Mouse (Mus musculus) brown adipose tissue, adult 24 weeks (tissue): Measurements from ENCODE around the gene Aff1. TPM values are rescaled to one million over a fixed set of nuclear protein-coding genes. Genes with fewer than 3 reads are reported as not detected.

Experiments used
- H3K27ac ChIP-seq: fragments of 200-500 bp; replicated peaks from 2 replicates; pipeline ENCODE4 v1.5.1; 2012; ENCODE audit warnings: low read depth, mild to moderate bottlenecking, low read length
- H3K4me1 ChIP-seq: fragments of 200-500 bp; 2 replicates; pipeline ENCODE4 v1.6.1; 2012; ENCODE audit warnings: low read length, mixed read lengths; ENCODE audit not compliant: control insufficient read depth, insufficient read depth, insufficient read length
- H3K4me3 ChIP-seq: fragments of 200-500 bp; 2 replicates; pipeline ENCODE4 v1.5.1; 2012; ENCODE audit warnings: low read depth, mild to moderate bottlenecking, low read length, moderate library complexity; ENCODE audit not compliant: insufficient read depth
- polyA plus RNA-seq: library from polyadenylated mRNA; stranded (reverse); fragments of >200 nt; gene quantifications from 2 replicates; pipeline ENCODE4 v1.2.4, GENCODE M21; 2012; ENCODE audit not compliant: missing spikeins, insufficient read depth, insufficient read length

Gene Aff1
- polyA plus RNA-seq, 1 experiment, result 8.8 TPM

DNA sequence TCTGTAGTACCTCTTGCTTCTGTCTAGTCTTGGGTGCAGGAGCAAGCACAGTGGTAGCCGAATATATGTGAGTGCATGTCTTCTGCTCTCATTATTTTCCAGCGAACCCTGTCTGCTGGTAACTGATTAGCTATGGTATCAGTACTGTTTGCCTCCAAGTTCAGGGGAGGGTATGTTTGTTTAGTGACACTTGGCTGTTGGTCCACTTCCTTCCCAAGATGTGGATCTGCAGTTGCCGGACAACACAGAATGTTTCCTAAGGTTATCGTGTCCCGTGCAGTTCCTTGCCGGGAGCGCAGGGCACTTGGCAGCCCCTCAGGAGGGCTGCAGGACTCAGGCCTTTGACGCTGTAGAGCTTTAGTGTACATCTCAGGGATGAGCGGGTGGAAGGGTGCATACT lies 128.9 kb downstream of the Aff1 start:
- Histone ChIP-seq H3K4me1 (no peaks in the 10 kb centered on the region), H3K4me3 (no peak overlapping the region), H3K27ac (no peak overlapping the region)

DNA sequence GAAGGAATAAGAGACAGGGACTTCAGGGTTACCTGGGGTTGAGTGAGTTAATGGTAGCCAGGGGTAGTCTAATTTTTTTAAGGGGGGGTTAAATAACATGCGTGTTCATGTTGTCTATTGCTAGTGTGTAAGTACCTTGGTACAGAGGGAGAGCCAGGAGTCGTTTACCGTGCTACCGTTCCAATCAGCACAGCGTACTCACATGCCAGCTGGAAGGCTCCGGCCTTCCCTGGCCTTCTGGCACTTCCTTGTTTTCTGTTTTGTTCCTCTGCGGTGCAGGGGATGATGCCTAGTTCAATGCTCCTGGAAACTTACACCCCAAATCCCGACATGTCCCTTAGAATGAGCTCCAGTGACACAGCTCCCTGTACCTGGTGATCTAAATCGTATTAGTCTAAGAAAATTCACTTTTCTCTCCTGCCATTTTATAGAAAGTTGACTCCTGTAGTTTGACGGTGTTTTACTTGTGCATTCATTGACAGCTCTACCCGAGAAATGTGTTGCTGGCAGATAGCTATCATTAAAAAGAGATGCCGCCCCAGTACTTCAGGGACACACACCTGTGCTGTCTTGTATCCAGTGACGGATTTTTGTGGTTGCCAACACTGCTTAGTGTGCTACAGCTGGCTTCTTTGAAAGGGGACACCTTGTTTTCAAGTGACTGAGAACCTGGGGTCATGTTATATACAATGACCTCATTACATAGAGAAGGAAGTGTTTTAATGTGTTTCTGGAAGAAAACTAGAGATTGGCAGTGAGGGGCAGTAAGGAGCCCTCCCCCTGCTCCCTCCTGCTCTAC lies 129.5 kb downstream of the Aff1 start:
- H3K4me3 ChIP-seq, result no peak overlapping the region
- no peaks in the 10 kb centered on the region for H3K4me1 ChIP-seq
- H3K27ac ChIP-seq, result no peak overlapping the region

DNA sequence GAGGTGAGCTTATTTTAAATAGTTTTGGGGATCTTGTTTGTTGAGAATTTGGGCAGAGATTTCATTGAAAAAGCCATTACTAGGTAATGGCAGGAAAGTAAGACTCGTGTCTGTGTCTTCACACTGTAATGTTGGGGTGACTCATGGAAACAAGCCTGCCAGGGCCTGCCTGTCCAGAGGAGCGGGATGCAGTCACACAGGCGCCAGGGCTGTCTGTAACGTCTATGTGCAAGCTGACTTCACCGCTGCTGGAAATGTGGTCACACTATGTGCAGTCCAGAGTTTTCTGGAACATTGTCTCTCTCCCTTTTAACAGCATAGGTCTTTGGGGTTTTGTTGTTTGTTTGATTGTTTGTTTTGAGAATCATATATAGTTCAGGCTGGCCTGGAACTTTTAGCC lies 130.8 kb downstream of the Aff1 start:
- Histone ChIP-seq H3K4me3 (no peak overlapping the region), H3K27ac (no peak overlapping the region), H3K4me1 (no peaks in the 10 kb centered on the region)

DNA sequence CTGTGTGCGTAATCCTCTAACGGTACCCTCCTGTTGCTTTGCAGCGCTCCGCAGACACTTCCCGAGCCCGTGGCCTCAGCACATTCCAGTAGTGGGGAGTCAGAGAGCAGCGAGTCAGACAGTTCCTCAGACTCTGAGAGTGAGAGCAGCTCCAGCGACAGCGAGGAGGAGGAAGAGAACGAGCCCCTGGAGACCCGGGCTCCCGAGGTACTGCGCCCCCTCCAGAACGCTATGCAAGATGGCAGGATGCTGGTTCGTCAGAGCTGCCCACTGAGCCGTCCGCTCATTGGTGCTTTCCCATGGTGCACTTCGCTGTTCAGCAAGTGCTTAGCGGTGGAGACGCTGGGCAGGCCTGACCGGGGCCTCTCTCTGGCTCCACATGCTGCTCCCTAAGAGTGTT lies 136.1 kb downstream of the Aff1 start:
- H3K4me1 ChIP-seq, result no peaks in the 10 kb centered on the region
- H3K4me3 ChIP-seq, result no peak overlapping the region
- H3K27ac ChIP-seq, result no peak overlapping the region

DNA sequence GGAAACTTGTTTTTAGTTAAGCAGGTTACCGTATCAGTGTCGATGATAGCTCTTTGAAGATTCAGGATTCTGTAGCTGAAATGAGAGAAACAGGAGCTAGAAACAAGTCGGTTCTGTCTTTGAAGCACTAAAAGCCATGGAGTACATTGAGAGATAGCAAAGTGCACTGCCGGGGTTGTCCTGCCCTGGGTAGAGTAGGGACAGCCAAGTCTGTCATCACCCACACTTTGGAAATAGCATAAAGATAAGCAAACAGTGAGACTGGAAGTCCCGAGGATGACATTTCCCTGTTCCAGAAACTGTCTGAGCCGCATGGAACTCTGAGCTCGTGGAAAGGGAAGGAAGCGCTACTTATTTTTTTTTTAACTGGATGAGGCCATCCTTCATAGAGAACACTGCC lies 136.6 kb downstream of the Aff1 start:
- H3K4me3 ChIP-seq, result no peak overlapping the region
- no peak overlapping the region for H3K27ac ChIP-seq
- no peaks in the 10 kb centered on the region for H3K4me1 ChIP-seq

DNA sequence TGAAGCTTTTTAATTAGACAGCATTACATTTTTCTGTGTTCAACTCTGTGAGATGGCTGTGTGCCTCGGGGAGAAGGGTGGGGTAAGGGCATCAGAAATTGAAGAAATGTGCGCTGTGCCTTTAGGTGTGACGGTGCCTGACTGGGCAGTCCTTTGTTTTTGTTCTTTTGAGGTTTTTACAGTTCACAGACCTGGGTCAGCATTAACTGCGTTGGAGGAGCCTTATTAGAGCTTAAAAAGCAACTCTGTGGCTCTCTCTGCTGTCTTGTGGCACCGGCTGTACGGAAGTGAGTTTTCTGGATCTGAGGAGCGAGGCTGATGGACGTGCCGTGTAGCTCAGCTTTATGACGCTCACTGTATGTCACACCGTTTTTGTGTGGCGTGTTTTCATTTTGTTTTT lies 137.0 kb downstream of the Aff1 start:
- Histone ChIP-seq H3K4me3 (no peak overlapping the region), H3K27ac (no peak overlapping the region), H3K4me1 (no peaks in the 10 kb centered on the region)

DNA sequence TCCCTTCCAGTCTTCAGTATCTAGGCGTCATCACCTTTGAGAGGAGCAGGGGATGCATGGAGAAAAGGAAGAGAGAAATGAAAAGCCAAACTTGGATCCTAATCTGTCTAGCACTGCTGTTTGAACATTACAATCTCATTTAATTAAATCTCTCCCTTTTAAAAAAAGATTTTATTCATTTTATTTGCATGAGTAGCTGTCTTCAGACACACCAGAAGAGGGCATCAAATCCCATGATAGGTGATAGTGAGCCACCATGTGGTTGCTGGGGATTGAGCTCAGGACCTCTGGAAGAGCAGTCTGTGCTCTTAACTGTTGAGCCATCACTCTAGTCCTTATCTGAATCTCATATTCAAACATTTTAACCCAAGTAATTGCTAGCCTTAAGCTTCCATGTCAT lies 138.7 kb downstream of the Aff1 start:
- Histone ChIP-seq H3K4me3 (no peak overlapping the region), H3K27ac (no peak overlapping the region), H3K4me1 (0 out of 2 replicates have a peak, but pooled peaks cover 3% of the 10 kb centered on the region)

DNA sequence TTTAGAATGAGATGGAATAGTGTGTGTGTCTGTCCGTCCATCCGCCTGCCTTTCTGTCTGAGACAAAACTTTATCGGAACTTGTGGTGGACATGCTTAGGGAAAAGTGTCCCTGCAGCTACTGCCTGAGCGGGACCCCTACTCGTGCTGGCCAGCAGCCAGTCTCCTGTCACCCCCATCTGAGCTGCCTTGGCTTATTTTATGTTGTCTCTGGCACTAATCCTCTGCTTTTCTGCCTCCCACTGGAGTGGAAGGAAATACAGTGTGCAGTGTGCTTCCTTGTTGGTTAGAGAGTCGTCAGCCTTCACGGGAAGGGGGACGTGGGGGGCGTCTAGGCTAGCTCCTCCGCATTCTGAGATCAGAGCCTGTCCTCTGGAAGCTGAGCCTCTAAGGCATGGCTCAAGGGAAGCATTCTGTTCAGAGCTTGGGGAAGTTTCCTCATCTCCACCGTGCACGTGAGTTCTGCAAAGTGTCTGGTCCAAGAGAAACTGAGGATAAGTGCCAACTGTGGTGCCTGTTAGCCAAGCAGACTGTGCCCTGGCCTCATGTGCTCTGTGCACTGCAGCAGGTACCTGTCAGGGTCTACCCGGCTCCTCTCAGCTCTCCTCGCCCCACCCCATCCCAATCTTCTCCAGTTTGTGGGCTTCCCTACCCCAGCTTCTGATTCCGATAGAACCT lies 143.4 kb downstream of the Aff1 start:
- Histone ChIP-seq H3K27ac (no peak overlapping the region), H3K4me3 (no peak overlapping the region), H3K4me1 (peaks cover 16% of the 10 kb centered on the region)

DNA sequence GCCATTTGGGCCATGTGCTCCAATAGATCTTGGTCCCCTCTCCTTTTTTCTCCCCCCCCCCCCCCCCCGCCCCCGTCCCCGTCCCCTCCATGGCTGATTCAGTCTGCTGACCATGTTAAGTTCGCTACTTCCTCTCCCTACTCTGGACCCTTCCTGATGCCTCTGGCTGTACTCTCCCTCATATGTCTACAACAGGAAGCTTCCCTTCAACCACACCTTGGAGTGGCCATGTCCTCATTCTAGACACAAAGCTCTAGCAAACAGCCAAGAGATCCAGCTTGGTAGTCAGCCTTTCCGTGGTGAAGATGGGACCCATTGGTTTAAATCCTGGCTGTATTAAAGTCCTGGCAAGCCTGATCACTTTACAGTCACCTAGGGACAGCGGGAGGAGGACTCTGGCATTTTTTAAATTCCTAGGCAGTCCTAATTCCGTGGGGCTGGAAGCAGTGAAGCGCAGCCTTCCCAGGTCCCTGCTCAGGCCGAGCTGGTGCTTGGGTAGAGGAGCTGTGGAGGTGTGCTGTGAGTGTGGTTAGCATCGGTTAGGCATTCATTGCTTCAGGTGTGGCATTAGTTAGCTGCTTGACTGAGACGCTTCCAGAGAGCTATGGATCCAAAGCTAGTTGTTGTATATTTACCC lies 144.1 kb downstream of the Aff1 start:
- peaks cover 16% of the 10 kb centered on the region for H3K4me1 ChIP-seq
- H3K4me3 ChIP-seq, result no peak overlapping the region
- no peak overlapping the region for H3K27ac ChIP-seq

DNA sequence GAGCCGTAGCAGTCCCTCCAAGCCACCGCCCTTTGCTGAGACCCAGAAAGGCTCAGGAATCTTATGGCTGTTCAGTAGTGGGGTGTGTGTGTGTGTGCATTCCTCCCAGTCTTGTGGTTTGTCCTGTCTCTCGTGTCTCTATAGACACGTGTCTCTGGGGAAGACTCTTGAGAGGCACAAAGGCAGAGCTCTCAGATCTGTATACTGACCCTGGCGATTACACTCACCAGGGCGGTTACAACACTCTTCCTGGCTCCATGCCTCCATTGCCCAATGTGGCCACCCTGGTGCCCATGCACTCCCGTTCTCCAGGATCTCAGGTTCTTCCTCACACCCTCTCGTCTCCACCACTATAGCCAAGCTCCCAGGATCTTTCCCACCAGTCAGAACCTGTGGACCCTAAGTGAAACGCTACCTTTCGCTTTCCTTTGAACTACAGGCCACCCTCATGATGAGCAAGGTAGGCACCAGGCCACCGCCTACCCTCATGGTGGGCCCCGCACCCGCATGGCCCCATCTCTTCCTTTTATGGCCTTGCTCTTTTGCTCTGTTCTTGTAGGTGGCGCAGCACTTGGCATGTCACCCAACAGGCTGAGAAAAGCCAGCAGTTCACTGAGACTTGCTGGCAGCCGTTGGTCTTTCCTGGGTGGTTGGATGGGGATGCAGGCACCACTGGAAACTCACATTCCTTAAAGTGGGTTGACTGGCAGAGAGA lies 146.5 kb downstream of the Aff1 start:
- no peak overlapping the region for H3K4me3 ChIP-seq
- peaks cover 16% of the 10 kb centered on the region for H3K4me1 ChIP-seq
- peak overlapping the region; percentile 26; the same call in 1 of the 2 replicates for H3K27ac ChIP-seq

DNA sequence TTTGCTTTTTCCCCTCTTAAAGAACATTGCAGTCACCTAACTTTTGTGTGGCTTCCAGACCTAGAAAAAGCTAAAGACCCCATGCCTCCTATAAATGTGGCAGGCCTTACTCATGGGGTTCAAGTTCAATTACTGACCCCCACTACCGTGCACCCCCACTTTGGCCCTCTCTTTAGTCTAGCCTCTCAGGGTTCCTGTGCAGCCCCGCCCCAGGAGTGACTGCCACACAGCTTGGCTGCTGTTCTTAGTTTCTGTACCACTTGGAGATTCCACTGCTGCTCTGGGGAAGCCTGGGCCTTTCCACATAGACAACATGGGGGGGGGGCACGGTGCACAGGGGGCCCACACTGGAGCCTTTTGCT lies 147.1 kb downstream of the Aff1 start:
- Histone ChIP-seq H3K4me3 (no peak overlapping the region), H3K27ac (no peak overlapping the region), H3K4me1 (peaks cover 16% of the 10 kb centered on the region)

DNA sequence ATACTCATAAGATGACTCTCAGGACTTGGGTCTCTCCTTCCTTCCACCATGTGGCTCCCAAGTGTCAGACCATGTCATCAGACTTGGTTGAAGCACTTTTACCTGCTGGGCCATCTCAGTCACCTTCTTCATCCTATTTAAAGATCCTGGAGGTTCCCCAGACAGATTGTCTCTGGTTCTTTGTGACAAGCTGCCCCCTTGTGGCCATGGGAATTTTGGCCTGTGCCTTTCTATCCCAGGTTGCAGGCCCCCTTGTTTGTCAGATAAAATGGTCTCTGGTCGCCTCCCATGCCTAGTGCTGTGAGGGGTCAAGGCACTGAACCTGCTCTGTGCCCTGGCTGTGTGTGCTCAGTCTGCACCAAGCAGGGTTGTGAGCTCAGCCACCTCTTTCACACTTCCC lies 151.8 kb downstream of the Aff1 start:
- no peak overlapping the region for H3K27ac ChIP-seq
- no peak overlapping the region for H3K4me3 ChIP-seq
- H3K4me1 ChIP-seq, result peaks cover 7% of the 10 kb centered on the region; the same call in 1 of the 2 replicates

DNA sequence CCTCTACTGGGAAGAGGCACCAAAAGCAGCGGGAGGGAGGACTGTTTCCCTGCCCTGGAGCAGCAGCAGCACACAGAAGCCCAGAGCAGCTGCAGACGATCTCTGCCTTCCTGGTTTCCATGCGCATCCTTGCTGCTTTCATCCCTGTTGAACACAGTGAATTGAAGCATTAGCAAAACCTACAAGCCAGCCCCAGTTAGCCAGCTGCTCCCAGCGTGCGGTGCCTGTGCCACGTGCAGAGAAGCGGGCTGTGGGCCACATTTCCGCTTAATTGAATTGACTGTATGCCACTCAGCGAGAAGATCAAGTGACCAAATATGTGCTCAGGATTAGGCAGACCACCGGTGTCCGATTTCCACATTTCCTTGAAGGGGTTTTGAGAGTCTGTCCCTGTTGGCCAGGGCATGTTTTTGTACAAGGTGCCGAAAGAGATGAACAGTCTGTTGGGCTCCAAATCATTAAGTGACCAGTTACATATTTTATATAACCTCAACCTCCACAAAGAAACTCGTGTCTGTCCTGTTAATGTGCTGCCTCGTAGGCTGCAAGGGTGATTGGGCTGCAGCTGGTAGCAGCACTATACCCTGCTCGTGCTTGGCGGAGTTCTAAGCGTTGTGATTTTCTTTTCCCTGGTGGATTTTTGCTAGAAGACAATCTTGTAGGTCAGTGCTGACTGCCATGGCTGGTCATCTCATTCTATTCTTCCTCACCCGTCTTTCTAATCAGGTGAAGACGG lies 153.4 kb downstream of the Aff1 start:
- Histone ChIP-seq H3K4me1 (peaks cover 7% of the 10 kb centered on the region), H3K27ac (no peak overlapping the region), H3K4me3 (no peak overlapping the region)

DNA sequence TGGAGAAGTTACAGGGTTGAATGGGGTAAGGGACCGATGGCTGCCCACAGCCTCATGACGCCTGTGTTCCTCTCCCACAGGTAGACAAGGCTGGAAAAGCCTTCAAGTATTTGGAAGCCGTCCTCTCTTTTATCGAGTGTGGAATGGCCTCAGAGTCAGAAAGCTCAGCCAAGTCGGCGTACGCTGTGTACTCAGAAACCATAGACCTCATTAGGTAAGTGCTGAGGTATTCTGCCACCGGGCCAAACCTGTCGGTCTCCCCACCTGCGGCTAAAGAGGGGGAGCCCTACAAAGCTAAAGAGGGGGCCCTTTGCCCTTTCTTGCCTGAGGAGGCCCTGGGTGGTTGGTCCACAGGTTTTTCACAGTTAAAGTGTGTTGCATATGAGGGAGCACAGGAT lies 154.0 kb downstream of the Aff1 start:
- peaks cover 7% of the 10 kb centered on the region for H3K4me1 ChIP-seq
- no peak overlapping the region for H3K4me3 ChIP-seq
- H3K27ac ChIP-seq, result no peak overlapping the region

DNA sequence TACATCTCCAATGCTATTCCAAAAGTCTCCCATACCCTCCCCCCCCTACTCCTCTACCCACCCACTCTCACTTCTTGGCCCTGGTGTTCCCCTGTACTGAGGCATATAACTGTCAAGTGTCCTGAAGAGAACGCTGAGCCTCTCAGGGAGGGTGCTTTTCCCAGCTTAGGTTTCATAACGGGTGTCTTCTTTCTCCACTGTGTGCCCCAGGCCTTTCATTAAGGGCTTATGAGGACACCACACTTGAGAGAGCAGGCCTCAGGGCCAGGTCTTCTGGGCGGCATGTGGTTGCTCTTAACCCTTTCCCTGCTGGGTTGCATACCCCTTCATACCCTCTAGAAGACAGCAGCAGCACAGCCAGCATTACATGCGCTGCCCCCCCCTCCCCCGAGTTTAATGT lies 154.4 kb downstream of the Aff1 start:
- no peak overlapping the region for H3K4me3 ChIP-seq
- H3K27ac ChIP-seq, result no peak overlapping the region
- peaks cover 7% of the 10 kb centered on the region for H3K4me1 ChIP-seq
